7 mouse cellular contexts compared by ENCODE assay signal in genomic region chr2:91923415-91924337, GRCm38 (mm10). TPM values are rescaled to one million over a fixed set of nuclear protein-coding genes. Genes with fewer than 3 reads are reported as not detected.
A peak's percentile ranks its signal among the peaks of the same experiment; 100 is the strongest.
DNase-seq lines count a peak whose midpoint lies in the region; ATAC-seq and TF ChIP-seq lines count a peak whose summit lies in the region.

No protein-coding gene starts in this region.

- in situ Hi-C loops in ES-E14 (cut with MboI; ENCODE audit: low sequenced_read_pairs in 2 of 2, unreplicated experiment in 2 of 2): no loop called here

- peaks cover 15% of the 10 kb centered on the region; the same call in 1 of the 2 replicates for H3K27me3 ChIP-seq in neural tube, embryonic 14.5 days (ENCODE audit: control insufficient read depth, insufficient read depth, low read length)

- H3K36me3 ChIP-seq in ES-E14 (ENCODE audit: control insufficient read depth, insufficient read depth, low read length, poor library complexity, severe bottlenecking): no peaks in the 10 kb centered on the region
- H3K36me3 ChIP-seq in neural tube, embryonic 14.5 days (ENCODE audit: control insufficient read depth, insufficient read depth, low read length): no peaks in the 10 kb centered on the region

- peak; percentile 19; the same call in 1 of the 2 replicates for ATAC-seq in neural tube, embryonic 14.5 days (ENCODE audit: low read depth)

- H3K4me3 ChIP-seq in ES-E14 (ENCODE audit: insufficient read depth in 1 of 2, low read depth in 1 of 2, low read length in 2 of 2, poor library complexity in 1 of 2, severe bottlenecking in 1 of 2): peak overlapping the region; percentile 69 to 70
- peak overlapping the region; percentile 62 for H3K4me3 ChIP-seq in neural tube, embryonic 14.5 days (ENCODE audit: low read depth, low read length)

- H3K9ac ChIP-seq in ES-E14 (ENCODE audit: insufficient read depth, low read depth, low read length, poor library complexity, severe bottlenecking): peak overlapping the region; percentile 0
- H3K9ac ChIP-seq in neural tube, embryonic 14.5 days (replicated peaks; ENCODE audit: low read depth, low read length): no peak overlapping the region; the same call in none of the 2 replicates

- peaks cover 0 to 33% of the 10 kb centered on the region in 2 experiments; a peak in 3 of 4 replicates for H3K4me1 ChIP-seq in ES-E14 (ENCODE audit: control insufficient read depth in 2 of 2, insufficient read depth in 2 of 2, low read length in 2 of 2, poor library complexity in 1 of 2)
- peaks cover 10% of the 10 kb centered on the region for H3K4me1 ChIP-seq in neural tube, embryonic 14.5 days (ENCODE audit: control insufficient read depth, insufficient read depth, low read length)

- no peak overlapping the region for H3K27ac ChIP-seq in ES-E14 (ENCODE audit: insufficient read depth, low read depth, low read length, poor library complexity, severe bottlenecking)
- no peak overlapping the region for H3K27ac ChIP-seq in neural tube, embryonic 14.5 days (ENCODE audit: low read depth, low read length)

- no peaks in the 10 kb centered on the region for H3K9me3 ChIP-seq in ES-E14 (ENCODE audit: control insufficient read depth, insufficient read depth, low read depth, low read length)
- no peaks in the 10 kb centered on the region for H3K9me3 ChIP-seq in neural tube, embryonic 14.5 days (ENCODE audit: control insufficient read depth, low read length)

- H3K4me2 ChIP-seq in neural tube, embryonic 14.5 days (ENCODE audit: low read depth, low read length): peak overlapping the region; percentile 64

- DNase-seq in CD4-positive helper T cell, adult 2 months (ENCODE audit: low read depth, low spot score): peak; percentile 86
- DNase-seq in ES-E14 (ENCODE audit: low read depth, low spot score): no peak
- DNase-seq in cerebellum, postnatal 25 days: peak; percentile 81 to 88
- peak; percentile 36 for DNase-seq in heart, adult 8-10 months (ENCODE audit: low spot score)
- peak; percentile 61 for DNase-seq in kidney, adult 9 months
- peak; percentile 61 to 67 for DNase-seq in lung, adult 18-20 months

- 6% methylated on average over 54 of the region's 54 CpGs for WGBS in neural tube, embryonic 14.5 days

TF ChIP-seq in ES-E14, 5 proteins besides CTCF, POLR2A, EP300 and RAD21:
- TF ChIP-seq MAFK (IDR thresholded peaks at IDR 0.05; ENCODE audit: insufficient read depth, low read depth, low read length) (no peak), ZC3H11A (IDR thresholded peaks at IDR 0.05; ENCODE audit: borderline replicate concordance, low read depth, low read length) (0 out of 2 replicates have a peak, but pooled peaks have one; percentile 6)

RNA-seq across cellular contexts. Expression of gene Chrm4, which starts 3.4 kb away (rescaled TPM):
- total RNA-seq in ES-E14 (2012; rRNA removed): 5.6 and 9.5 TPM in 2 replicates
- total RNA-seq in heart, adult 8-10 months (2022): not detected
- 1.1 and 1.4 TPM in 2 replicates for polyA plus RNA-seq in neural tube, embryonic 14.5 days (2014; fragmentation: Nextera tagmentation; extraction: Ambion mirVana)

RNA-seq across cellular contexts. Expression of gene Mdk, which starts 8.4 kb away (rescaled TPM):
- total RNA-seq in ES-E14 (2012; rRNA removed): 345 and 362 TPM in 2 replicates
- total RNA-seq in heart, adult 8-10 months (2022): 1 to 10 TPM; 1.5 to 4.3 (median 3.4) TPM
- 93.6 and 155 TPM in 2 replicates for polyA plus RNA-seq in neural tube, embryonic 14.5 days (2014; fragmentation: Nextera tagmentation; extraction: Ambion mirVana)

RNA-seq across cellular contexts. Expression of gene Gm9821, which starts 21.8 kb away (rescaled TPM):
- total RNA-seq in ES-E14 (2012; rRNA removed): 0.18 and 0.79 TPM in 2 replicates
- not detected for total RNA-seq in heart, adult 8-10 months (2022)
- 0.33 TPM in 2 replicates for polyA plus RNA-seq in neural tube, embryonic 14.5 days (2014; fragmentation: Nextera tagmentation; extraction: Ambion mirVana)

RNA-seq across cellular contexts. Expression of gene Dgkz, which starts 52.0 kb away (rescaled TPM):
- 47.0 and 59.0 TPM in 2 replicates for total RNA-seq in ES-E14 (2012; rRNA removed)
- total RNA-seq in heart, adult 8-10 months (2022): 10 to 100 TPM; 31.4 to 49.0 (median 42.7) TPM
- polyA plus RNA-seq in neural tube, embryonic 14.5 days (2014; fragmentation: Nextera tagmentation; extraction: Ambion mirVana): 36.7 and 51.1 TPM in 2 replicates

Comparison
In these comparisons a context has a peak if more than half of its experiments do, and no peak if none do; other contexts are left out.
1. RNA of gene Mdk, which starts 8.4 kb away (total RNA-seq): 345 to 362 TPM in ES-E14; 1.5 to 4.3 TPM in heart, adult 8-10 months; every median in the first group is over 10 times any median in the second.